Mouse (Mus musculus): ENCODE measurements around the gene Sfn.

GRCm38 (mm10) chr4:133596084-133596483, 5.9 kb downstream of the Sfn start:
- no peak for TF ChIP-seq CTCF (IDR thresholded peaks at IDR 0.05; ENCODE audit: low read depth, low read length)
- TF ChIP-seq POLR2A (IDR thresholded peaks at IDR 0.05; ENCODE audit: borderline replicate concordance, low read depth, low read length): no peak

All from bone marrow macrophage, adult 2 months (primary cell).